Mouse (Mus musculus) embryonic facial prominence, embryonic 14.5 days (tissue): Measurements from ENCODE around the gene Smad3. TPM values are rescaled to one million over a fixed set of nuclear protein-coding genes. Genes with fewer than 3 reads are reported as not detected.
A peak's percentile ranks its signal among the peaks of the same experiment; 100 is the strongest.

ENCODE experiments used
- ATAC-seq: fragments of 200-750 bp; cut with Nextera tagmentation; 2 replicates; pipeline ENCODE4 v1.8.0; 2017; ENCODE audit warnings: low read depth, moderate number of reproducible peaks, moderate TSS enrichment
- DNase-seq: peaks from one replicate; pipeline ENCODE4 v3.0.0-alpha.2; 2015; ENCODE audit warnings: low spot score
- H3K27ac ChIP-seq: fragments of 300-500 bp; sonication (generic); replicated peaks from 2 replicates; pipeline ENCODE4 v1.5.1; 2014; ENCODE audit warnings: low read depth, mild to moderate bottlenecking, low read length, moderate library complexity
- H3K27me3 ChIP-seq: fragments of 300-500 bp; sonication (generic); replicated peaks from 2 replicates; pipeline ENCODE4 v1.6.1; 2014; ENCODE audit warnings: low read length; ENCODE audit not compliant: control insufficient read depth, insufficient read depth
- H3K36me3 ChIP-seq: fragments of 300-500 bp; sonication (generic); 2 replicates; pipeline ENCODE4 v1.6.1; 2014; ENCODE audit warnings: low read length, mixed read lengths; ENCODE audit not compliant: control insufficient read depth, insufficient read depth
- H3K4me1 ChIP-seq: fragments of 300-500 bp; sonication (generic); 2 replicates; pipeline ENCODE4 v1.6.1; 2014; ENCODE audit warnings: antibody characterized with exemption, low read length; ENCODE audit not compliant: control insufficient read depth, insufficient read depth
- H3K4me2 ChIP-seq: fragments of 300-500 bp; sonication (generic); 2 replicates; pipeline ENCODE4 v1.6.1; 2014; ENCODE audit warnings: low read depth, mild to moderate bottlenecking, low read length, moderate library complexity, mixed read lengths
- H3K4me3 ChIP-seq: fragments of 300-500 bp; sonication (generic); 2 replicates; pipeline ENCODE4 v1.5.1; 2014; ENCODE audit warnings: low read depth, mild to moderate bottlenecking, low read length
- H3K9ac ChIP-seq: fragments of 300-500 bp; sonication (generic); 2 replicates; pipeline ENCODE4 v1.6.1; 2014; ENCODE audit warnings: low read depth, mild to moderate bottlenecking, low read length, moderate library complexity, mixed read lengths
- H3K9me3 ChIP-seq: fragments of 300-500 bp; sonication (generic); 2 replicates; pipeline ENCODE4 v1.6.1; 2016; ENCODE audit warnings: low read length; ENCODE audit not compliant: control insufficient read depth
- WGBS: fragments of 180-500 bp; shearing (Covaris S2); extraction: QIAGEN DNeasy Blood & Tissue Kit; methylation state at CpG from one replicate; pipeline ENCODE4 v1.1.7; 2014; 5-methylcytosine and 5-hydroxymethylcytosine counted together
- polyA plus RNA-seq: library from polyadenylated mRNA; unstranded; fragments of >200 nt; fragmentation: Nextera tagmentation; extraction: Ambion mirVana; gene quantifications from 2 replicates; pipeline ENCODE4 v1.2.1, GENCODE M21; 2014

The Smad3 gene
- polyA plus RNA-seq, 1 experiment from 2014 or later, result 17.0 TPM

GRCm38 (mm10) chr9:63611967-63612366 is 145.8 kb downstream of the Smad3 start:
- Histone ChIP-seq H3K4me3 (no peak overlapping the region), H3K4me2 (no peak overlapping the region), H3K27ac (no peak overlapping the region), H3K4me1 (peaks cover 57% of the 10 kb centered on the region), H3K9ac (no peak overlapping the region), H3K9me3 (no peaks in the 10 kb centered on the region), H3K27me3 (no peaks in the 10 kb centered on the region), H3K36me3 (peaks cover 2% of the 10 kb centered on the region)
- ATAC-seq (no peak), DNase-seq (no peak)
- 64% methylated on average over 5 of the region's 5 CpGs for WGBS

DNA sequence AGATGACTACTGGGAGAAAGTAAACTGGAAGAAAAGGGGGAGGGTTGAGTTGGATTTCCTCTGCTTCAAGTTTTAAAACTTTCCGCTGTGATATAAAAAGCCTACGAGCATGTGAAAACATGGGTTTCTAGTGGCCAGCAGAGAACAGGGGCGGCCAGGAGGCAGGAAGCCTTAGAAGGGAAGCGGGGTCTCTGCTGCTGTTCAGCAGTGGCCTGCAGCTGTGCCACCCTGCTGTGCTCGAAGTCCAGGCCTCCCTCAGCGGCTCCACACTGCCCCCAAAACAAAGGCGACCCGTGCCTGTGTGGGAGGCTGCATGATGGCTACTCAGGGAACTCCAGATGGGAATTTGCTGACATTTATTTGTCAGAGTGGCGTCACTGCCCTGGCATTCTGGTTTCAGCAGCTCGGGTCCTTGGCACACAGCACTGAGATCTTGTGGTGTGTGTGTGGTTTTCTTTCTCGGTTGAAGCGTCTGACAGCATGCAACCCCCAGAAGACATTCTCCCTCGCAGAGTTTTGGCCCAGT is 146.9 kb downstream of the Smad3 start:
- Histone ChIP-seq H3K4me1 (peaks cover 57% of the 10 kb centered on the region), H3K27me3 (no peaks in the 10 kb centered on the region), H3K4me3 (no peak overlapping the region), H3K9me3 (no peaks in the 10 kb centered on the region), H3K27ac (peak overlapping the region; percentile 71), H3K4me2 (peak overlapping the region; percentile 39), H3K36me3 (no peaks in the 10 kb centered on the region), H3K9ac (peak overlapping the region; percentile 37; the same call in 1 of the 2 replicates)
- WGBS, result 24% methylated on average over 13 of the region's 13 CpGs
- ATAC-seq, result no peak; the same call in 1 of the 2 replicates
- DNase-seq, result peak; percentile 79

DNA sequence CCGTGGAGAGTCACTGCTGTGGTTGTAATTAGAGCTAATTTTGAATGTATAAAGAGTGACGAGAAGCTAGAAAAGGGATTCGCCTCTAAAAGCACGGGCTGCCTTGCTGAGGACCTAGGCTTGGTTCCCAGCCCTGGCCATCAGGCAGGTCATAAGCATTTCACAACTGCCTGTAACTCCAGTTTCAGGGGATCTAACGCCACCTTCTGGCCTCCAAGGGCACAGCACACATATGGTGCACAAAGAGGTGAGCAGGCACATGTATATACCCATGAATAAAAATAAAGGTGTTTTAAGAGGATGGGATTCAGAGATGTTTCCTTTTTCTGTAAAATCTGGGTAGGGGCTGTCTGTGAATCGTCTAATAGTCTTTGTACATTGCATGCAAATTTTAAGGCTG is 147.6 kb downstream of the Smad3 start:
- H3K4me1 ChIP-seq, result peaks cover 57% of the 10 kb centered on the region

DNA sequence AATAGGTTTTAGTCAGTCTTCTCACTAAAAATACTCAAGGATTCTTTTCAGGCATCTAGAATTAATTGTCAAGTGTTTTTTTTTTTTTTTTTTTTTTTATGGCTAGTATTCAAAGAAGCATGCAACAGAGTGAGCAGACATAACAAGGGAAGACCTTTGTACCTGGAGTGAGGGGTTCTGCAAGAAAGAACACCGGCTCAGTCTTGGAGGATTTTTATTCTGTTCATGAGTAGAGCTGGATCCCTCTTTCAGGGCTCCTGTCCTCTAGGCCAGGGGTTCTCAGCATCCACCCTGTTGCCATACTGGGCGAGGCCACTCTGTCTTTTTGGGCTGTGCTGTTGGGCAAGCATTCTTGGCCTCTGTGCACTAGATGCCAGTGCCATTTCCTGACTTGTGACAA is 148.0 kb downstream of the Smad3 start:
- no peaks in the 10 kb centered on the region for H3K27me3 ChIP-seq
- 97% methylated on average over 2 of the region's 2 CpGs for WGBS
- no peaks in the 10 kb centered on the region for H3K36me3 ChIP-seq
- no peak overlapping the region for H3K9ac ChIP-seq
- no peak overlapping the region for H3K4me2 ChIP-seq
- no peaks in the 10 kb centered on the region for H3K9me3 ChIP-seq
- peaks cover 57% of the 10 kb centered on the region for H3K4me1 ChIP-seq
- no peak for ATAC-seq
- H3K4me3 ChIP-seq, result no peak overlapping the region
- DNase-seq, result no peak
- 0 out of 2 replicates have a peak overlapping the region, but pooled peaks have one; percentile 71 for H3K27ac ChIP-seq

More for the DNA sequence above, 147.6 kb downstream of the Smad3 start:
- H3K4me2 ChIP-seq, result no peak overlapping the region
- H3K4me3 ChIP-seq, result no peak overlapping the region
- DNase-seq, result no peak
- peak overlapping the region; percentile 71 for H3K27ac ChIP-seq
- WGBS, result 83% methylated on average over 6 of the region's 6 CpGs
- no peaks in the 10 kb centered on the region for H3K27me3 ChIP-seq
- no peak for ATAC-seq
- H3K36me3 ChIP-seq, result no peaks in the 10 kb centered on the region
- no peak overlapping the region for H3K9ac ChIP-seq
- H3K9me3 ChIP-seq, result no peaks in the 10 kb centered on the region

DNA sequence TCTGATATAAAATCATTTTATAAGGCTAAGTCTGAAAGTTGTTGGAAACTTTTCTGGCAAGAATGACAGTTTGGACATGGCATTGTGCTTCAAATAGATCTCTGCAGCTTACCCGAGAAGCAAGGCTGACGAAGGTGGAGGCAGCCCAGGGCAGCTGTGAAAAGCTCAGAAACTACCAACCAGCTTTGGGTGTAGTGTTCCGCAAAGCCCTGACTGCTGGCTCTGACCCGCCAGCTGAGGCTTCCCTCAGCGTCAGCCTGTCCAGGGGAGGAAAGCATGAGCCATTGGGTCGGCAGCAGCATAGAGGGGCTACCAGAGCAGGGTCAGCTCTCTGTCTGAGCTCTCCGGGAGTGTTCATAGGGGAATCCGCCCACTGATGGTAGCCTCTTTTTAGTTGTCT is 148.5 kb downstream of the Smad3 start:
- Histone ChIP-seq H3K4me1 (peaks cover 53% of the 10 kb centered on the region), H3K27ac (no peak overlapping the region), H3K9me3 (no peaks in the 10 kb centered on the region), H3K4me2 (no peak overlapping the region), H3K27me3 (no peaks in the 10 kb centered on the region), H3K36me3 (no peaks in the 10 kb centered on the region), H3K9ac (no peak overlapping the region), H3K4me3 (no peak overlapping the region)
- 62% methylated on average over 8 of the region's 8 CpGs for WGBS
- ATAC-seq (no peak), DNase-seq (no peak)

DNA sequence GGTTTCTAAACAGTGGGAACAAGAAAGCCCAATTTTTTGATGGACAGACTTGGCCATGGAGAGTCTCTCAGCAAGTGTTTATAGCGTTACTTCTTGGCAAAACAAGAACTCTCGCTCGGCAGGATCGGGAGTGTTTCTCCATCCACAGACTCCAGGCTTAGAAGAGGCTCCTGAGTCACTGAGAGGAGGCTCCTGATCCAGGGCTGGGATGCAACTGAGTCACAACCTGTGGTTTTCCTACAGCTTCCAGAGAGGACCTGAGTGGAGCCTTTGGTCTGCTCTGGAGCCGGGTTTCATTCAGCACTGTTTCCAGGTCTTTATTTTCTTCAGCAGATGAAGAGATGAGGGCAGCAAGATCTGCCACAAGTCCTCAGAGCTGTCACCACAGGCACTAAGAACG is 149.8 kb downstream of the Smad3 start:
- no peak for ATAC-seq
- Histone ChIP-seq H3K4me1 (peaks cover 50% of the 10 kb centered on the region), H3K27ac (no peak overlapping the region), H3K4me2 (no peak overlapping the region), H3K36me3 (no peaks in the 10 kb centered on the region), H3K4me3 (no peak overlapping the region), H3K27me3 (no peaks in the 10 kb centered on the region), H3K9ac (no peak overlapping the region), H3K9me3 (no peaks in the 10 kb centered on the region)
- DNase-seq, result no peak
- 70% methylated on average over 6 of the region's 6 CpGs for WGBS

- no peak overlapping the region for H3K4me2 ChIP-seq
These were observed 151.2 kb downstream of the Smad3 start for GRCm38 (mm10) chr9:63606594-63606993.

DNA sequence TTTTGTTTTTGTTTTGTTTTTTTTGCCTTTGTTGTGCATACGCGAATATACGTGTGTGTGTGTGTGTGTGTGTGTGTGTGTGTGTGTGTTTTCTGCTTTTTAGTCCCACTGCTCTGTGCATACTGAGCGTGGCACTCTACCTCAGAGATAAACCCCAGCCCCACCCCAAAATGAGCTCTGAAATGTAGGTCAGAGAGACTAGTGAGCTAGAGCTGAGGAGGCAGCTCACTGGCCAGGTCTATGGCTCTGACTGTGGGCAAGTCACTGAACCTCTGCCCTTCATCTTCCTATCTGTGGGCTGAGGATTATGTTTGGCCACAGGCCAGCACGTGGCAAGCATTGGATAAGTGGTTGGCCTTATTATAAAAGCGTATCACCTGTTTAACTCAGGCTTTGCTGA is 153.9 kb downstream of the Smad3 start:
- Histone ChIP-seq H3K9me3 (no peaks in the 10 kb centered on the region), H3K27me3 (no peaks in the 10 kb centered on the region), H3K9ac (no peak overlapping the region), H3K4me2 (peak overlapping the region; percentile 61), H3K36me3 (no peaks in the 10 kb centered on the region), H3K4me3 (peak overlapping the region; percentile 94; the same call in 1 of the 2 replicates), H3K4me1 (peaks cover 15% of the 10 kb centered on the region; the same call in 1 of the 2 replicates), H3K27ac (no peak overlapping the region)
- WGBS, result 56% methylated on average over 6 of the region's 6 CpGs
- DNase-seq, result no peak
- ATAC-seq, result no peak

More at GRCm38 (mm10) chr9:63606594-63606993, 151.2 kb downstream of the Smad3 start:
- H3K36me3 ChIP-seq, result no peaks in the 10 kb centered on the region
- WGBS, result 64% methylated on average over 2 of the region's 2 CpGs
- H3K4me3 ChIP-seq, result no peak overlapping the region
- ATAC-seq (no peak), DNase-seq (no peak)
- H3K27ac ChIP-seq, result no peak overlapping the region
- no peaks in the 10 kb centered on the region for H3K27me3 ChIP-seq
- H3K9me3 ChIP-seq, result no peaks in the 10 kb centered on the region
- H3K9ac ChIP-seq, result no peak overlapping the region
- H3K4me1 ChIP-seq, result peaks cover 38% of the 10 kb centered on the region
